Mouse (Mus musculus): ENCODE results near the gene Prune2. TPM values are rescaled to one million over a fixed set of nuclear protein-coding genes. Genes with fewer than 3 reads are reported as not detected.
A peak's percentile ranks its signal among the peaks of the same experiment; 100 is the strongest.

Gene Prune2
- total RNA-seq (2021) = 10 to 100 TPM; 22.6 to 25.2 TPM
- long read RNA-seq, experiment 1, partial matches to known transcripts = 0 of 1 reads
- long read RNA-seq, experiment 1, other reads (novel, unspliced or antisense) = 1 of 1 reads
- long read RNA-seq, experiment 2, partial matches to known transcripts = 2 of 2 reads
- long read RNA-seq, experiment 2, other reads (novel, unspliced or antisense) = 0 of 2 reads

DNA sequence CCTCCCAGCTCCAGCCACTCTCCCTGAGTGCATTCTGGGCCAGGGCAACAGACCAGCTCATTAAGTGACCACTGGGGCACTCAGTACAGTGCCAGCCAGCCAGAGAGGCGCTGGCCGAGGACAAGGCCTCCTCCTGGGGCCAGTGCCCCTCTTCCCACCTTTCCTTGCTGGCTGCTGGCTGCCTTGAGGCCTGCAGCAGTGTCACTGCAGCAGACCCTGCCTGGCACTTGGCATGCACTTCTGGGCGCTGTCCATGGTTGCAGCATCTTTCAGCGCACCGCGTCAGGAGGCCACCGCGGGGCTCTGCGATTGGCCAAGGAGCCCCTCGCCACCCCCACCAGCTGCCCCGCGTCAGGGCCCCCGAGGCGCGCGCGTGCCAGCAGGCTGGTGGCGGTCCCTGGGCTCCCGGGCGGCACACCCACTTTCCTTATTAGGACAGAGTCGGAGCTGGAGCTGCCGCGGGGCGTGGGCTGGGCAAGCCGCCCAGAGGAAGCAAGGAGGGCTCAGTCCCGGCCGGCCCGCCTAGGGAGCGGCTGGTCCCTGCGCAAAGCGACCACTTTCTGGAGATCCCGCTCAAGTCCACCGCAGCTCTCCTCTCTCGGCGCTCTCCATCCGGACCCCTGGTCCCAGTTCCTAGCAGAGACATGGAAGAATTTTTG is at the start of gene Prune2:
Prune2 (plus strand) TSS at position 506 of the 659 bp plus-strand sequence.
- peak; percentile 67 to 73 for DNase-seq
- intact Hi-C loops (cut with DNase I) = no loop called here

DNA sequence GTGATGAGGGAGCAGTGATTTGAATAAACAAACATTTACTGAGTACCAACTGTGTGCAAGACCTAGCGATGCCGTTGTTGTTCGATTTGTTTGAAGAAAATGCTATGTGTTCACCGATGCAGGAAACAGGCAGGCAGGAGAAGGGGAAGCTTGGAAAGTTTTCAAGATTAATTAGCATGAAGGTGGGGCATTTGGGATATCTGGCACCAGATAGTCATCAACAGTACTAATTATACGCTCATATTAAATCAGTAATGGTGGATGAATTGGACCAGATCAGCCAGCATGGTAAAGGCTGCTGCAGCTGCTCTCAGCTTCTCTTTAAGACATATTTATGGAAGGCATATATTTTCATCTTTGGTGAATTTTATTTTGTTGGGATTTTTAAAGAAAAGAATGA is 44.4 kb upstream of the Prune2 start:
- intact Hi-C loops (cut with DNase I) = no loop called here

DNA sequence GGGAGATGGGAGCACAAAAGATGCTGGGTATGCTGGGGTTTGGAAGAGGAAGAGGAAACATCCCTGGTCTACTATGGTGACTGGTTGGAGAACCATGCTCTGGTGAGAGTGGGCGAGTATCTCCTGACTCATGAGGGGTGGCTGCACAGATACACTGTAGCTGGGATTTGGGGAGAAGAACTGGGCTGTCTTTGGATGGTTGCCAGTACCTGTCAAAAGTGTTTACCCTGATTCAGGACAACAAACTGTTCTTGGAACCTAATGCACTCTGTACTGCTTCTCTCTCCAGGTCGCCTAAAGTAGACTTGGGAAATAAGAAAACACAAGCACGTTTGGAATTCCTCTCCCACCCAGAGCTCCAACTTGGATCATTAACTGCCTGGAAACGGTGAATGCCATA is 31.4 kb upstream of the Prune2 start:
- intact Hi-C loops (cut with DNase I) = no loop called here
- no peak for DNase-seq

More for the DNA sequence above, 44.4 kb upstream of the Prune2 start:
- no peak for DNase-seq

DNA sequence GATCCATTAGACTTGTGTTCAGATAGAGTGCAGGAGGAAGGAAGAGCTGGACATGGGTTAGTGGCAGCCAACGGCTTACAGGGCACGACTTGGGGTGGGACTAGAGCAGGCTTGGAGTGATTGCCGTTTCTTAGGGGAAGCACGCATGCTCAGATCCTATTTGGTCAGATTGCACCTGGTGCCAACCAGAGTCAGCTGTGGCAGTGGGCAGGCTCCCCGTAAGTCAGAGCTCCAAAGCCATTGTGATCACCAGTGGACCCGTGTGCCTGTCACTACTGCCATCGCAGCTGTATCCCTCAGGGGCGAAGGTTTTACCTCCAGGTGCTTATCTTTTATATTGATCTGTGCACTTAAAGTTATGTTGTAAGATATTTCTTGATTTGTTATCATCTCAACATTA is 21.3 kb upstream of the Prune2 start:
- intact Hi-C loops (cut with DNase I) = no loop called here
- DNase-seq = no peak

- no peak for DNase-seq
- intact Hi-C loops (cut with DNase I) = no loop called here
Measured at GRCm38 (mm10) chr19:16948794-16949313, 7.1 kb upstream of the Prune2 start.

GRCm38 (mm10) chr19:16949341-16949740 is 6.6 kb upstream of the Prune2 start:
- intact Hi-C loops (cut with DNase I) = no loop called here
- no peak for DNase-seq

- intact Hi-C loops (cut with DNase I) = no loop called here
- DNase-seq = no peak
Measured at GRCm38 (mm10) chr19:16950051-16950450, 5.9 kb upstream of the Prune2 start.

DNA sequence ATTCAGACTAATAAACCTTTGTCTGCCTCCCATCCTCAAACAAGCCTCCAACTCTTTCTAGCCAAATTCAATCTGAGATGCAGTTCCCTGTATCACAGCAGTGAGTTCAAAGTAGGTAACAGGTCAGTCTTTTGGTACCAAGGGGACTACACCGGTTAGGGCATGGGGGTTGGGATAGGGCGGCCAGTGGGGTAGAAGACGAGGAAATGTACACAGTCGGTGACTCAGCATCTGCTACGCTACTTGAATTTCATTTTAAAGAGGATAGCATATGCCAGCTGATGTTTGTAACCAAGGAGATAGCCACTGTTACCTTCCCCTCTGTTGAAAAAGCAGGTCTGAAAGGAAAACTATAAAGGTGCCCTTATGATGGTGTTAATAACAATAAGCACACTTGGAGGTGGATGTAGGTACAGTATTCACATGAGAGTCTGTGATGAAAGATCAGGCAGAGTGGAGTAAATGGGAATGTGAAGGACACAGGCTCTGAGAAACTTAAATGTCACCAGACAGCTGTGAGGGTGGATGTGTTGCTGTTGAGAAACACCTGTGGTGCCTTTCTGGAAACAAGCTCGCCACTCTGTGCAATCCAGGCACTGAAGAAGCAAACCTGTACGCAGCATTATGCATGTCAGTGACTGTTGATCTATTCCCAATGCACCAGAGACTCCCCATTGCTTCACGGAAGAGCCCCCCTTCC is 5.1 kb upstream of the Prune2 start:
- no peak for DNase-seq
- intact Hi-C loops (cut with DNase I) = no loop called here

DNA sequence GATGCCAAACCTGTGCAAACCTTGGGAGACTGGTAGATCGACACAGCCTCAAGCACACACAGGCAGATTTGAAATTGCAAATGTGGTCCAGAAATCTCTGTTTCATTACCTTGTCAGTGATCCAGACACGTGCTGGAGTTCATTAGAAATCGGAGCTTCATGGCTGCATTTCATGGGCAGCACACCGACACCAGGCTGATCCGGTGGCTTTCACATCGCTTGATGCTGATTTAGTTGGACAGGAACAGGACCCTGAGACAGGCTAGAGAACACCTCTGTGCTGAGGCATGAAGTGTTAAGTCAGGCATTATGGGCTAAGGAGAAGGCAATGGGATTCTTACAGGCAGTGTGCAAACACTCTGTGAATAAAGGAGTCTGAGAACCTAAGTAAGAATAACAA is 1.2 kb upstream of the Prune2 start:
- no peak for DNase-seq
- intact Hi-C loops (cut with DNase I) = no loop called here

DNA sequence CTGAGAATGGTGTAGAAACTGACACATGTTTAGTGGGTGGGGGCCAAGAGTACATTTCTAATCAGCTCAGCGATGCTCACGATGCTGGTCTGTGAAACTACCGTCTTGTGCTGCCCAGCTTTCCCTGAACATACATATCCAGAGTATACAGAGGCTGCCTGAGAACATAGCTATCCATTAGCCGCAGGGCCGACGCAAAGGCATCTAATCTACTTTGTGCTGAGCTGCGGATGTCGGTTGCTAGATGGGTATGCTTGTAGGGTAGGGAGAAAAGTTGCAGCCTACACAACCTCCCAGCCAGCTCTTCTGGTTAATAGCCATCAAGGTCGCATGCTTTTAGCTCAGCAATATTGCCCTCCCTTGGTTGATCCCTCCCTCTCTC is 696 bp upstream of the Prune2 start:
- intact Hi-C loops (cut with DNase I) = no loop called here
- no peak for DNase-seq

DNA sequence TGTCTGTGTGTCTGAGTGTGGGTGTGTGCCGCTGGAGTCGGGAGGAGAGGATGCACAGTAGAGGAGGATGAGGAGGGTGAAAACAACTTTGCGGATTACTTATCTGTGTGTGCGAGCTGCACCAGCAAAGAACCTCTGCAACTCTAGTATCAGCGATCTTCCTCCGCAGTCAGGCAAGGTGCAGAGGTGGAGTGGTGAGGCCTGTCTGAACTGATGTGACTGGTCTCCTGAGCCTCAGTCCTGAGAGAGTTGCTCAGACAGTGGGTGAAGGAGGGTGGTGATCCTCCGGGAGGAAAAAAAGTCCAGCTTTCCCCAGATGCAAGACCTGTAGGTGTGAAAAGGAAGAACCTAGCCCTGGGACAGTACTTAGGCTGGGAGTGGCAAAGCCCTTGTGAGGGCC is 401 bp downstream of the Prune2 start:
- intact Hi-C loops (cut with DNase I) = no loop called here
- DNase-seq = no peak

- no peak for DNase-seq
- intact Hi-C loops (cut with DNase I) = no loop called here
Measured at GRCm38 (mm10) chr19:16959051-16959450, 3.1 kb downstream of the Prune2 start.

- intact Hi-C loops (cut with DNase I) = no loop called here
- DNase-seq = no peak
Measured at GRCm38 (mm10) chr19:16959551-16959950, 3.6 kb downstream of the Prune2 start.

GRCm38 (mm10) chr19:16961036-16961435 is 5.1 kb downstream of the Prune2 start:
- intact Hi-C loops (cut with DNase I) = no loop called here
- DNase-seq = no peak

DNA sequence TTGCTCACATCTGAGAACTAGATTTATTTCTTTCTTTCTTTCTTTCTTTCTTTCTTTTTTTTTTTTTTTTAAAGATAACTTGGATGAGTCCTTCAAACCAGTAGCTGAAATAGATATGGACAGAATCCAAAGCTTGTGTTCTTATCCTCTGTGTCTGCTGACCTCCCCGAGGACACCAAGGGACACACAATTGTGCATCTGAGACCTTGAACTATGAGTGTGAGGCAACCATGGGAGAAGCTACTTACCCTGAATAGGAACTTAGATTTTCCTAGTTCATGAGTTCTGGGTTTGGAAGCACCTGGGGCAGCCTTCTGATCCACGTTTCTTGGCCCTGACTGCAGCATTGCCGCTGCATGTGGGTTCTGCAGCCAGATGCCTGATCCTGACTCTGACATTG is 7.3 kb downstream of the Prune2 start:
- DNase-seq = no peak
- intact Hi-C loops (cut with DNase I) = no loop called here

GRCm38 (mm10) chr19:16968768-16969167 is 12.8 kb downstream of the Prune2 start:
- DNase-seq = no peak
- intact Hi-C loops (cut with DNase I) = no loop called here

DNA sequence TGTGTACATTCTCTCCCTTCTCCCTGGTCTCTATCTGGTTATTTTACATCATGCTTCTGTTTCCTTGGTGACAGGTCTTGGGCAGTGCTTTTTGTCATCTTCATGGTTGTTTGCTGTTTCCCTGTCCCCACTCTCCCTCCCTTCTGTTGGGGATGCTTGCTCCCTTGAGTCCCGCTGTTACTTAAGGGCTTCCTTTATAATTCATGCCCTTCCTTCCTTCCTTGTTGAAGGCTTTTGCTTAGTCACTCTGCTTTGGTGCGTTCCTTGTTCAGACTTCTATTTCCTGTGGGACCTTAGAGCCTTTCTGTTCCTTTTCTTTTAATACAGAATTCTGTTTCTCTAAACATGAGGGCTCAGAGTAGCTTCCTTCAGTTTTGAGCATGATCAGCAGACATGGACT is 14.7 kb downstream of the Prune2 start:
- DNase-seq = no peak
- intact Hi-C loops (cut with DNase I) = no loop called here

DNA sequence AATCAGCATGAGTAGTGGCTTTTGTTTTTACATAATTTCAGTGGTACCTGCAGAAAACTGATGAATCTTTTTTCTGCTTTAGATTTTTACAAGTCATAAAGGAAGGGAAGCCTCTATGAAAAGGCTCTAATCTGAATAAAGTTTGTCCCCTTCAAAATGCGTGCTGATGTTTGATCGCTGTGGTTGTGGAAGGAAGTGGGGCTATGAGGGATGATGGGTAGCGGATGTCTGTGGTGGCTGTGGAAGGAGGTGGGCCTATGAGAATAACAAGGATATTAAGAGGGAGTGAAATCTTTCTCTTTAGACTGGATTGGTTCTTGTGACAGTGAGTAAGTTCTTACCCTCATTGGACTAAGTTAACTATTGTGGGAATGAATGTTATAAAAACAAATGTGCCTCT is 23.0 kb downstream of the Prune2 start:
- DNase-seq = no peak
- intact Hi-C loops (cut with DNase I) = no loop called here

GRCm38 (mm10) chr19:16981743-16982142 is 25.8 kb downstream of the Prune2 start:
- intact Hi-C loops (cut with DNase I) = loop anchor here (10.0 kb wide), 1 partner anchor 77 kb away; no protein-coding TSS in a partner anchor
- no peak for DNase-seq

DNA sequence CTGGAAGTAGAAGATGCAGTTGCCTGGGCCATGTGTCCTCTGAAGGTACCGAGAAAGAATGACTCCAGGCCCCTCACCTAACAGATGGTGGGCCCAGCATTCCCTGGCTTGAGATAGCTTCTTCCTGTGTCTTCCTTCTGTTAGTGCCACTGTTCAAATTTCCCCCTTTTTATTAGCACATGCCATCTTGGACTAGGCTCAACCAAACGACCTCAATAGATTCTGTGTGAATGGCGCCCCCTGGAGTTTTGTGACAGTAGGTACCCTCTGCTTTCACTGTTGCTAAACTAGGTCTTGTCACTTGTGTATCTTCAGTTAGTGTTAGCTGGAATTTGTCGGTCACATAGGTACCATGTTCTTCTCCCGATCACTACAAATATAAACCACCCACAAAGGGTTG is 29.0 kb downstream of the Prune2 start:
- intact Hi-C loops (cut with DNase I) = loop anchor here (10.0 kb wide), 1 partner anchor 80 kb away; no protein-coding TSS in a partner anchor
- peak; percentile 22 to 53 for DNase-seq

DNA sequence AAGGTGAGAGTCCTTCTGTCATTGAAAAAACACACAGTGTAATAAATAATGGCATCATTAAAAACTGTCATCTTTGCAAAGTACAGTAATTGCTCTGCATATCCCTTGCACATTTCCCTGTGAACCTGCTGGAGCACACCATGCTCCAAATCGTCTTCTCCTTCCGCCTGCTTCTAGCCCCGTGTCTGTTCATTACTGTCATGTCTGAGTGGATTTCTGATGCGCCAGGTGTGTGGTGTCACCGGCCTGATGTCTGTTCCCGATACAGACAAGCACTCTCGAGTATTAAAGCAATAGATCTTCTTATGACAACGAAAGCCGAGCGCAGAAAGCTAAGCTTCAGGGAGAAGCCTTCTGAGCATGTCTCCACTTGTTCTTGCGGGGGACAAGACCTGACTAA is 32.1 kb downstream of the Prune2 start:
- intact Hi-C loops (cut with DNase I) = loop anchor here (10.0 kb wide), 1 partner anchor 83 kb away; no protein-coding TSS in a partner anchor
- no peak for DNase-seq

- intact Hi-C loops (cut with DNase I) = no loop called here
- DNase-seq = no peak
Measured at GRCm38 (mm10) chr19:16992151-16992550, 36.2 kb downstream of the Prune2 start.
